Mouse (Mus musculus): ENCODE data around the gene Cfap65. TPM values are rescaled to one million over a fixed set of nuclear protein-coding genes. Genes with fewer than 3 reads are reported as not detected.
A peak's percentile ranks its signal among the peaks of the same experiment; 100 is the strongest.

The Cfap65 gene
- total and polyA plus RNA-seq, 3 experiments = 0.04 TPM; not detected in 2

DNA sequence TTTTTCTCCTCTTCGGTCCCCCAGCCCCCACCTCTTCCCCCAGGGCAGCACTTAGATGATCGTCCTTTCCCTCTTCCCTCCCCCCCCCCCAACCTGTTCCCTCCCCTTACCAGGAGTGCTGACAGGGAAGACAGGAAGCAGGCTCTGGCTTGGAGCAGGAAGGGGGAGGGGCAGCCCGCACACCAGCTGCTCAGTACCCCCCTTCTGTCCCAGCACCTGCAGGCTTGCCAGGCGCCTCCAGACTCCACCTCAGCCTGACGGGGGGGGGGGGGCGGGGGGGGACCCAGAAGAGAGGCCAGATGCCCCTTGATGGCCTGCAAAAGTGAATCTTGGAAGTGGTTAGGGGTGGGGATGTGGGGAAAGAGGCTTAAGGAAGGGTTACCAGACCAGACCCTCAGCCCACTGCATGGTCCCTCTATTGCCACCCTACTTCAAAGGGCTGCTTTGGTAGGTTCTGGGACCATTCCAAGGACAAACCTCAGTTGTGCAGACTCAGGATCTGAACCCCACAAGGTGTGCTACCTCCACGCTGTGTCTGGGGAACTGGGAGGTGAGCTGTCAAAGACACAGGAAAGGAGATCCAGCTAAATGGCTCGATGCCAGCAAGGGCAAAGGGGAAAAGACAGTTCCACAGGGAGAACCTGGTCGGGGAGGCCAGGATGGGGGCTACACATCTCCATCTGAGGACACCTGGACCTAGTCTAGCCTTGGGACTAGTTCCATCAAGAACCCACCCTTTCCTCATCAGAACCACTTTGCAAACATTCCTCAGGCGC, 36.6 kb downstream of the Cfap65 start:
- H3K9ac ChIP-seq (ENCODE audit: insufficient read depth, low read depth) = no peak overlapping the region
- TF ChIP-seq RAD21 (IDR thresholded peaks at IDR 0.05; ENCODE audit: low read depth, low read length) = no peak
- no peak for TF ChIP-seq JUND (conservative IDR thresholded peaks at IDR 0.05; ENCODE audit: low read depth, low read length)
- no peak for TF ChIP-seq USF1 (IDR thresholded peaks at IDR 0.05; ENCODE audit: low read depth, low read length)
- TF ChIP-seq MEF2A (IDR thresholded peaks at IDR 0.05; ENCODE audit: borderline replicate concordance, low read depth, low read length) = no peak
- no peak for TF ChIP-seq HCFC1 (IDR thresholded peaks at IDR 0.05; ENCODE audit: low read depth, low read length)
- no peak for TF ChIP-seq NELFE (IDR thresholded peaks at IDR 0.05; ENCODE audit: low read depth, low read length)
- no peak for TF ChIP-seq MXI1 (IDR thresholded peaks at IDR 0.05; ENCODE audit: low read depth, low read length)
- TF ChIP-seq MAZ (IDR thresholded peaks at IDR 0.05; ENCODE audit: low read depth, low read length) = no peak
- no peak for TF ChIP-seq KAT2A (IDR thresholded peaks at IDR 0.05; ENCODE audit: insufficient replicate concordance, low read length)
- TF ChIP-seq POLR2AphosphoS2 (IDR thresholded peaks at IDR 0.05; ENCODE audit: low read depth, low read length) = no peak
- H3K36me3 ChIP-seq (replicated peaks in 1 of 2; ENCODE audit: control insufficient read depth in 1 of 2, insufficient read depth in 1 of 2, low read length in 1 of 2) = no peaks in the 10 kb centered on the region
- no peaks in the 10 kb centered on the region for H3K79me2 ChIP-seq (replicated peaks; ENCODE audit: control insufficient read depth, extremely low read depth, insufficient read depth, poor library complexity, severe bottlenecking)
- H3K4me1 ChIP-seq (ENCODE audit: control insufficient read depth in 1 of 2, insufficient read depth in 2 of 2) = peaks cover 48 to 79% of the 10 kb centered on the region in 2 experiments
- DNase-seq (ENCODE audit: extremely low read depth) = no peak
- peaks cover 49% of the 10 kb centered on the region for H3K27me3 ChIP-seq (replicated peaks)
- no peaks in the 10 kb centered on the region for H3K9me3 ChIP-seq (replicated peaks; ENCODE audit: low read length)
- no peak overlapping the region for H3K27ac ChIP-seq (ENCODE audit: insufficient read depth, low read depth)
- dilution Hi-C loops (cut with MboI; ENCODE audit: extremely low pct_ligation_motif_present, extremely low pct_unique_long_range_greater_than_20kb, low sequenced_read_pairs) = no loop called here
- H3K4me2 ChIP-seq (ENCODE audit: insufficient read depth, low read depth, poor library complexity, severe bottlenecking) = no peak overlapping the region
- no peak overlapping the region for H3K4me3 ChIP-seq (replicated peaks in 1 of 3; ENCODE audit: low read depth in 2 of 3, low read length in 2 of 3, poor library complexity in 1 of 3)
- in situ Hi-C loops (cut with MboI; ENCODE audit: low pct_ligation_motif_present, low pct_unique_long_range_greater_than_20kb, low sequenced_read_pairs) = no loop called here

DNA sequence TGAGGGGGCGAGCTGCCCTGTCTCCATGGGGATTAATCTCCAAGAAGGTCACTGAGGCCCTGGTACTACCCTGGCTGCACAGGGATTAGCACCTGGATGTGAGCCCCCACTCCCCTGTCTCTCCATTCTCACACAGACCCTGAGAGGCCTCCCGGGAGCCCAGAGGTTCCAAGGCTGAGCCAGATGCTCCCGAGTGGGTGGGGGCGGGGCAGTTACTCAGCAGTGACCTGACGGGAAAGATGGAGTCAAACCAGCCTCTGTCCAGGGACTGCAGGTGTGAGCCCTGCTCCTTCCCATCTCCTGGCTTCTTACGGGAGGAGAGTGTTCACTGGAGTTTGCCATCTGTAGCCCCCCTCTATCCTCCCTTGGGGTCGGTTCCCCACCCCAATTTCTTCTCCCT, 37.4 kb downstream of the Cfap65 start:
- in situ Hi-C loops (cut with MboI; ENCODE audit: low pct_ligation_motif_present, low pct_unique_long_range_greater_than_20kb, low sequenced_read_pairs) = no loop called here
- Histone ChIP-seq H3K9me3 (replicated peaks; ENCODE audit: low read length) (no peaks in the 10 kb centered on the region), H3K4me1 (ENCODE audit: control insufficient read depth in 1 of 2, insufficient read depth in 2 of 2) (peaks cover 48 to 85% of the 10 kb centered on the region in 2 experiments), H3K27me3 (replicated peaks) (peaks cover 40% of the 10 kb centered on the region), H3K9ac (ENCODE audit: insufficient read depth, low read depth) (no peak overlapping the region), H3K27ac (ENCODE audit: insufficient read depth, low read depth) (no peak overlapping the region), H3K36me3 (replicated peaks in 1 of 2; ENCODE audit: control insufficient read depth in 1 of 2, insufficient read depth in 1 of 2, low read length in 1 of 2) (no peaks in the 10 kb centered on the region), H3K4me3 (replicated peaks in 1 of 3; ENCODE audit: low read depth in 2 of 3, low read length in 2 of 3, poor library complexity in 1 of 3) (peak overlapping the region in 1 of 3 experiments; percentile 25), H3K4me2 (ENCODE audit: insufficient read depth, low read depth, poor library complexity, severe bottlenecking) (no peak overlapping the region), H3K79me2 (replicated peaks; ENCODE audit: control insufficient read depth, extremely low read depth, insufficient read depth, poor library complexity, severe bottlenecking) (no peaks in the 10 kb centered on the region)
- TF ChIP-seq ELF1 (IDR thresholded peaks at IDR 0.05; ENCODE audit: low read depth, low read length) (no peak), UBTF (IDR thresholded peaks at IDR 0.05; ENCODE audit: low read depth, low read length) (no peak), ZKSCAN1 (IDR thresholded peaks at IDR 0.05; ENCODE audit: borderline replicate concordance, low read depth, low read length) (no peak), MEF2A (IDR thresholded peaks at IDR 0.05; ENCODE audit: borderline replicate concordance, low read depth, low read length) (no peak), SIN3A (IDR thresholded peaks at IDR 0.05; ENCODE audit: low read length) (no peak), CHD2 (IDR thresholded peaks at IDR 0.05; ENCODE audit: low read length) (no peak), MXI1 (IDR thresholded peaks at IDR 0.05; ENCODE audit: low read depth, low read length) (no peak), ETS1 (conservative IDR thresholded peaks at IDR 0.05; ENCODE audit: low read depth, low read length) (no peak), RAD21 (IDR thresholded peaks at IDR 0.05; ENCODE audit: low read depth, low read length) (no peak), E2F4 (IDR thresholded peaks at IDR 0.05; ENCODE audit: insufficient replicate concordance, low read depth, low read length) (no peak), RCOR1 (conservative IDR thresholded peaks at IDR 0.05; ENCODE audit: low read depth, low read length) (no peak), MYC (IDR thresholded peaks at IDR 0.05; ENCODE audit: low read depth, low read length) (no peak), BHLHE40 (IDR thresholded peaks at IDR 0.05; ENCODE audit: low read depth, low read length) (no peak), IRF4 (IDR thresholded peaks at IDR 0.05; ENCODE audit: low read depth, low read length) (no peak), ZC3H11A (IDR thresholded peaks at IDR 0.05; ENCODE audit: low read depth, low read length) (no peak), TBP (conservative IDR thresholded peaks at IDR 0.05; ENCODE audit: low read depth, low read length) (no peak), KAT2A (IDR thresholded peaks at IDR 0.05; ENCODE audit: insufficient replicate concordance, low read length) (no peak)
- DNase-seq (ENCODE audit: extremely low read depth) = no peak
- dilution Hi-C loops (cut with MboI; ENCODE audit: extremely low pct_ligation_motif_present, extremely low pct_unique_long_range_greater_than_20kb, low sequenced_read_pairs) = no loop called here
